Mouse (Mus musculus): ENCODE results near the gene Nup50.

Gene Nup50

GRCm38 (mm10) chr15:84922884-84923507 lies at the start of gene Nup50:
Nup50 (plus strand) TSS chr15:84923411.
- peak; percentile 99 for DNase-seq (ENCODE audit: low read depth, low spot score)

DNA sequence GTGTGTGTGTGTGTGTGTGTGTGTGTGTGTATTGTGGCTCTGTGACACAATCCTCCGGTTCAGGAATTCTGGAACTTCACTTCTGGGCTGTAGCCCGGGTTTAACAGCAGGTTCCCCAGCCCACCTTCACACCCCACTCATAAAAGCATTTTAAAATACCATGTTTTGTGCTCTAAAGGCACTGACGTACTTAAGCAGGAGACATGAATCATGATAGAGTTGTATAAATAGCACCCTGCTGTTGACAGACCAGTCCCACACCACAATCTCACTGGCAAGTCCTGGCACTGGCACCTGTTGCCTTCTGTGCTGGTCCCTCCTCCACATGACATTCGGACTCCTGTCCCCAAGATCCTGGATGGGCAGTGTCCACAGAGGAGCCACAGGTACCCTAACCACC lies 49.3 kb upstream of the Nup50 start:
- DNase-seq (ENCODE audit: low read depth, low spot score): no peak

GRCm38 (mm10) chr15:84877029-84877815 lies 46.0 kb upstream of the Nup50 start:
- DNase-seq (ENCODE audit: low read depth, low spot score): no peak

DNA sequence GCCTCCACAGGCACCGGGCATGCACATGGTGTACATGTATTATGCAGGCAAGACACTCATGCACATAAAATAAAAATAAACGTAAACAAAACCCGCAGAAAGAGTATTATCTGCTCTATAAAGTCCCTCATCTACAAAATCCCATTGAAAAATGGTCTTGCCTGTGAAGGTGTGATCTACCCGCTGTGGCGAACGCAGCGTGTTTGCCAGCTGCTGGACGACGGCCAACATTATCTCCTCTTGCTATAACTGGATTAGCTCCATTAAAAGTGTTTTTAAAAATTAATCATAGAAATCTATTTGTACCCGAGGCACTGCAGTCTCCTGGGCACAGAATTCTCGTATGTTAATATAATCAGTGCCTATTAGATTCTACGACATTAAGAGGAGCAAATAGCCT lies 35.1 kb upstream of the Nup50 start:
- DNase-seq (ENCODE audit: low read depth, low spot score): no peak

DNA sequence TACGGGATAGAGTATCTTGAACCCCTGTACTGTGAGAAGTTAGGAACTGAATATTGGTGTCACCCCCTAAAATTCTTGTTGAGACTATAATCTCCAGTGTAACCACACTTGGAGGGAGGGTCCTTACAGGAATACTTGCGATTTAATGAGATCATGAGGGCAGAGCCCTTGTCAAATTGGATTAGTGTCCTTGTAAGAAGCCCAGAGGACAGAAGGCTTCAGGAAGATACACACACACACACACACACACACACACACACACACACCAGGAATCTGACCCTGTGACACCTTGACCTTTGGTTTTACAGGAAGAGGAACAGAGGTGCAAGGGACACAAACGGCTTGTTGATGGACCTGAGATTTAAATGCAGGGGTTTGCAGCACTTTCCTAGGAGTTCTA lies 32.0 kb upstream of the Nup50 start:
- no peak for DNase-seq (ENCODE audit: low read depth, low spot score)

GRCm38 (mm10) chr15:84891658-84892057 lies 31.6 kb upstream of the Nup50 start:
- peak; percentile 87 for DNase-seq (ENCODE audit: low read depth, low spot score)

DNA sequence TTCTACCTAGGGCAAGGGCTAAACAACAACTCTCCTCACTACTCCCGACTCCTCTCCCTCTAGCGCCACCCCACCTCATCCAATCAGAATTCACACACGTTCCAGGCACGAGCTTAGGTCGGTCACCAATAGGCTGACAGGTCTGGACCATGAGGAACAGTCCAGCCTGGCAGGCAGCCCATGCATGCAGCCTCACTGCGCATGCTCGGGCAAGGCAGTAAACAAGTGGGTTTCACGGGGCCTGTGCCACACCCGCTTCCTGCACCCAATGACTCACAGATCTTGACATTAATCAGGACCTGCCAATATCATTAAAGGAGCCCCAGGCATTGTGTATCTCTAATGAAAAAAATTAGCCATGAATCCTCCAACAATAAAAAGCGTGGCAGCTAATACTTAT lies 27.0 kb upstream of the Nup50 start:
- peak; percentile 51 for DNase-seq (ENCODE audit: low read depth, low spot score)

DNA sequence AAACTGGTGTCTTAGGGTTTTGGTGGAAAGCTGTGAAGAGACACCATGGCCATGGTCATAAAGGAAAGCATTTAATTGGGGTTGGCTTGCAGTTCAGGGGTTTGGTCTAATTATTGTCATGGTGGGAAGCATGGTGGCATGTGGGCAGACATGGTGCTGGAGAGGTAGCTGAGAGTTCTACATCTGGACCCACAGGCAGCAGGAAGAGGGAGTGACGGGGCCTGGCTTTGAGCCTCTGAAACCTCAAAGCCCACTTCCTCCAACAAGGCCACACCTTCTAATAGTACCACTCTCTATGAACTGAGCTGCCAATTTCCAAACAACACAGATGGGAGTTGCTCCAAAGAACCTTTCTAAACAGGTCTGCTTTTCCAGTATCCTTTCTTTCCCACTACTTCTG lies 26.5 kb upstream of the Nup50 start:
- DNase-seq (ENCODE audit: low read depth, low spot score): no peak

- DNase-seq (ENCODE audit: low read depth, low spot score): no peak
Measured at GRCm38 (mm10) chr15:84898077-84898476, 25.1 kb upstream of the Nup50 start.

DNA sequence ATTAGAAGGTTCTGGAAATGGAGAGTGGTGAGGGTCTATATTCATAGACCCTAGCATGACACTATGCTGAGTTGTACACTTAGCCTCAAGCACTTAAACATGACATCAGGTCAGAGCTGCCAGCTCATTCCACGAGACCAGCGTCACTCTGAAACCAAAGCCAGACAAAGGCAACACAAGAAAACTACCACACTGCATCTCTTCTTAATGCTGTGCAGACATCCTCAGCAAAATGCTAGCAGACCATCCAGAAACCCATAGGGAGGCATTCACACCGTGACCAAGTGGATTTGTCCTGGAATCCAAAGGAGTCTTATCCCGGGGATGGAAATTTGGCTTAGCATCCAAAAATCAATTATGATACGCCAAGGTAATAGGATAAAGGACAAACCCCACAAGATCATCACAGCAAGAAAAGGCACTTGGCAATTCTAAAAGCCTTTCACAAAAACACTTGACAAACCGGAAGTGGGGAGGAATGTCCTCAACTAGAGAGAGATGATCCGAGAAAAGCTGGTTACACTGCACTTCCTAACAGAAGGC lies 19.3 kb upstream of the Nup50 start:
- DNase-seq (ENCODE audit: low read depth, low spot score): no peak

DNA sequence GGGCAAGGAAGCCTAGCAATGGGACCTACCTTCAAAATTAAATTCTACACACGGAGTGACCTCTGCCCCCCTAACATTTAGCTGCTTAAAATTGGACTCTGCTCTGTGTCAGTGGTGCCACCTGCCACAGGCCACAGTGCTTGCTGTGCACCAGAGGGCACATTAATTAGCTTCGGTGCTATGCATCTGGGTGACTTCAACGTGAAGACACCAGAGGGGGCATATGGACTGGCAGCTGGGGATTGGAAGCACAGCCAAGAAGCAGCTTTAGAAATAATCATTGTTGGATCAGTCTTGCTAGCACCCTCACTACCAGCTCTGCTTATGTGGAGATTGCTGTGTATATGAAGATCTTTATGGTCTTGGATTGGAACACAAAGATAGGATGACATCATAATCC lies 10.0 kb upstream of the Nup50 start:
- no peak for DNase-seq (ENCODE audit: low read depth, low spot score)

DNA sequence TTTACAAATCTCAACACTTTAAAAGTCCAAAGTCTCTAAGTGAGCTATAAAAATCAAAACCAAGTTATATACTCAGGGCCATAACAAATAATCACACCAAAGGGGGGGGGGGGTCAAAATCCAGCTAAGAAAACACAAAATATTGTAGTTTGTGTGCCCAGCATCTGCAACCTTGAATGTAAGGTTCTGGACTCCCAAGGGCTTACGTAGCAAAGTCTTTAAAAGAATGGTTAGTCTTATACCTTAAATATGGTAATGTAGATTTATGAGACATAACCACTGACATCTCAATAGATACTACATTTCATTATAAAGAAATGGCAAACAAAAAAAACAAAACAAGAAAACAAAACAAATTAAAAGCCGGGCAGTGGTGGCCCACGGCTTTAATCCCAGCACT lies 3.3 kb upstream of the Nup50 start, which contains the start of gene Gm29666:
Gene Gm29666, minus strand, starts transcription at position 101 of the 400 bp plus-strand sequence.
- DNase-seq (ENCODE audit: low read depth, low spot score): no peak

DNA sequence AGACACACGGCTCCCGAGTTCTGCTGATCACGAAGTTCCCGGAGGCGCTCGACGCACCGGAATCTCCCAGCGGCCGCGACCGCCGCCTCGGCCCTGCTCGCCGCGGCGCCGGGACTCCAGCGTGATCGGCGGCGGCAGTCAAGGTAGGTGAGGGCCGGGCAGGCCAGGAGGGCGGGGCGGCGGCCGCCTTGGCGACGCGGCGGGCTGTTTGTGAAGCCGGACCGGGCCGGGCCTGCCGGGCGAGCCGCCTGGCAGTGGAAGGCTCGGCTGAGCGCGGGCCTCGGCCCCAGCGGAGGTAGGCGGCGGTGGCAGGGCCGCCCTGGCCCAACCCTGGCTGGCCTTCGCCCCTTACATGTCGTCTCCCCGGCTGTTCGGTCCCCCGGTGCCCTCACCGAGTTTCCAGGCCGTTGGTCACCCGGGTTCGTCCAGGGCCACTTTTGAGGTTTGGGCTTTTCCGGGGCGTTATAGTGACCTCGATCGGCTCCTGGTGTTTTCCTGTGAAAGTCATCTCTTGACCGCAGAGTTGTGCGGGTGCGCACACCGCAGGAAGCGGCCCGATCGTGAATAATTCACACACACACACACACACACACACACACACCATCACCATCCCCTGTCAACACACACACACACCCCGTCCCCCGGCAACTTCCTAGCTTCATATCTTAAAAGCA lies 434 bp downstream of the Nup50 start:
- DNase-seq (ENCODE audit: low read depth, low spot score): peak; percentile 28

DNA sequence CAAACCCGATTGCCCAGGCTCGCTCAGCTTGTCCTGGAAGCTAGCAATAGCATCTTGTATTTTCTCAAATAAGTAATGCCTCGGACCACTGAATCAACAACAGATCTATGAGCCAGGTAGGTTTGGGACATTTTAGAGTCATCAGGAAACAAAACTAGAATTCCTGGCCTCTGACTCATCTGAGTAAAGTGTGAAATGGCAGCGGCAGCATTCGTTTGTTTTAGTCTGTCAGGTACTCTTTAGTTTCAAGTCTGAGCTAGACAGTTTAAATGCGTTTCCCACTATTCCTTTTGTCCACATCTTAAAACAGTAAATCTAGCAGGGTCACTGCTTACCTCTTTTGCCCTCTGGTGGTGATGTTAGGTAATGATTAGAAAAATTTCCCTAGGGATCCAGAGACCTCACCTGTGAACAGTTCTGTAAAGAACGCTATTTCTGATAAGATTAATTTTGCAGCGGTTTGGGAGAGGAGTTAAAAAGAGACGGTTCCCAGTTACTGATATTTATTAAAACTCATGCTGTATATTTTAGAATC lies 1.6 kb downstream of the Nup50 start:
- peak; percentile 72 for DNase-seq (ENCODE audit: low read depth, low spot score)

- peak; percentile 39 for DNase-seq (ENCODE audit: low read depth, low spot score)
Measured at GRCm38 (mm10) chr15:84925495-84926018, 2.3 kb downstream of the Nup50 start.

GRCm38 (mm10) chr15:84932351-84932750 lies 9.1 kb downstream of the Nup50 start:
- peak; percentile 49 for DNase-seq (ENCODE audit: low read depth, low spot score)

- peak; percentile 27 for DNase-seq (ENCODE audit: low read depth, low spot score)
Measured at GRCm38 (mm10) chr15:84934901-84935300, 11.7 kb downstream of the Nup50 start.

GRCm38 (mm10) chr15:84940102-84940501 lies 16.9 kb downstream of the Nup50 start:
- peak; percentile 14 for DNase-seq (ENCODE audit: low read depth, low spot score)

DNA sequence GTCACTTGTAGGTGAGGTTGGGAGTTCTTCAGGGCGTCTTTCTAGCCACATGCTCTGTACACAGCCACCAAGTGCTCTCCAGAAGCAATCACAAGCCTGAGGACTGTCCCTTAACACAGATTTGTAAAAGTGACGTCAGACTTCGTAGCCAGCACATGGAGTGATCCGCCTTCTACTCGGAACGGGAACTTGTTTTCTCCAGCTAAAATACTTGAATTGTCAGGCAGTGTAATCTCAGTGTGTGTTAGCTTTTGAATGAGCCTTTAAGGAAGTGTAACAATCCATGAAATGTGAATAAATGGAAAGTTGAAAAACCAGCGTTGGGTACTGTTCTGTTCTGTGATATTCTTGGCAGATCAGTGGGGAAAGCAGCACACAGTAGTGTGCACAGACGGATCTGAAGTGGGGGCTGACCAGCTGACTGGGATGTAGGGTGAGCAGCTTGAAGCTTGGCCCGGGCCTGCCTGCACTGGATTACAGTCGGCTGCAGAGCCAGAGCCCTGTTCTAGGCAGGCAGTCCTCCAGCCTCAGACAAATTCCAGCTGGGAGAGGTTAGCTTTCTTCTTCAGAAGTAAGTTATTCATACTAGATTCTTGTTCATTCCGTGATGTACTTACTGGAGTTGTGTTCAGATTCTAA lies 19.6 kb downstream of the Nup50 start:
- DNase-seq (ENCODE audit: low read depth, low spot score): no peak

GRCm38 (mm10) chr15:84944319-84944718 lies 21.1 kb downstream of the Nup50 start:
- no peak for DNase-seq (ENCODE audit: low read depth, low spot score)

DNA sequence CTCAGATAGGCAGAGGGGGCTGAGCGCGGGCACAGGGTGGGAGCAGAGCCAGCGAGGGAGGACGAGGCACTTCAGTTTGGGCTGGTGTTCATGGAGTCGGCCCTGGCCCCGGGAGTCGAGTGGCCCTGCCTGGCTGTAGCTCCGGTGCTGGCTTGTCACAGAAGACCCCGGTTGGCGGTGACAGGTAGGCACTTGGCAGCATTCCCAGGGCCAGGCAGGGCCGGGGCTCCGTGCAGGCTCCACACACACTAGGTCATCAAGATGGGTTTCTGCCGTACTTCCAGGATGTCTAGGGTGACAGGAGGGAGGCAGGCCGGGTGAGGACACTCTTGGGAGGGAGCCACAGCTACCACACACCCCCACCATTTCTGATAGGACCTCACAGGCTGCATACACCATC lies 25.8 kb downstream of the Nup50 start:
- DNase-seq (ENCODE audit: low read depth, low spot score): no peak
